Mouse (Mus musculus): Measurements from ENCODE around the gene Rbm25. TPM values are rescaled to one million over a fixed set of nuclear protein-coding genes. Genes with fewer than 3 reads are reported as not detected.

Rbm25 gene
- 270 TPM for polyA plus RNA-seq (2014; fragmentation: Illumina TruSeq; extraction: RNeasy Lipid Tissue Mini Kit (QIAGEN cat#74804); ENCODE audit: low read depth, low replicate concordance)

DNA sequence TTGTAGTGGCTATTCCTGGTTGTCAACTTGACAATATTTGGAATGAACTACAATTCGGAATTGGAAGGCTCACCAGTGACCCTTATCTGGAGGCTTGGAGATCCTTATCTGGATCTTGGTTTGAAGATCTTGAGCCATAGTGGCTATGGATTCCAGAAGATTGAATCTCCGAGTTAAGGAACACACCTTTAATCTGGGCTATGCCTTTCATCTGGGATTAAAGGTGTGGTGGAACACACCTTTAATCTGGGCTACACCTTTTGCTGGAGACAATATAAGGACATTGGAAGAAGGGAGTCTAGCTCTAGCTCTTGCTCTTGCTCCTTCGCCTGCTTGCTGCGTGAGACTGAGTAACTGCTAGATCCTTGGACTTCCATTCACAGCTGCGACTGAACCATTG lies at the start of gene Rbm25:
Gene Rbm25, plus strand, starts transcription at position 301 of the 400 bp plus-strand sequence.

GRCm38 (mm10) chr12:83597025-83597501 lies 34.0 kb upstream of the Rbm25 start, which contains the start of gene Zfyve1:
Gene Zfyve1 (minus strand): TSS chr12:83597222.

GRCm38 (mm10) chr12:83687934-83688315 lies 56.9 kb downstream of the Rbm25 start, which contains the start of gene Psen1:
Gene Psen1 (plus strand): TSS chr12:83688152.

Other genes starting within 250 kb of the Rbm25 start
- 13.7 TPM for gene Dpf3, start 143.5 kb upstream of the Rbm25 start, polyA plus RNA-seq (2014; fragmentation: Illumina TruSeq; extraction: RNeasy Lipid Tissue Mini Kit (QIAGEN cat#74804); ENCODE audit: low read depth, low replicate concordance)
- gene Dcaf4, start 110.8 kb upstream of the Rbm25 start, polyA plus RNA-seq (2014; fragmentation: Illumina TruSeq; extraction: RNeasy Lipid Tissue Mini Kit (QIAGEN cat#74804); ENCODE audit: low read depth, low replicate concordance): 2.8 TPM
- gene Zfyve1, start 34.0 kb upstream of the Rbm25 start, polyA plus RNA-seq (2014; fragmentation: Illumina TruSeq; extraction: RNeasy Lipid Tissue Mini Kit (QIAGEN cat#74804); ENCODE audit: low read depth, low replicate concordance): 8.5 TPM
- gene Psen1, start 56.9 kb downstream of the Rbm25 start, polyA plus RNA-seq (2014; fragmentation: Illumina TruSeq; extraction: RNeasy Lipid Tissue Mini Kit (QIAGEN cat#74804); ENCODE audit: low read depth, low replicate concordance): 96.1 TPM
- gene Papln, start 132.4 kb downstream of the Rbm25 start, polyA plus RNA-seq (2014; fragmentation: Illumina TruSeq; extraction: RNeasy Lipid Tissue Mini Kit (QIAGEN cat#74804); ENCODE audit: low read depth, low replicate concordance): 0.42 TPM

Measured in testis, adult 10 weeks (tissue).